Mouse (Mus musculus): ENCODE results near the gene Pax7. TPM values are rescaled to one million over a fixed set of nuclear protein-coding genes. Genes with fewer than 3 reads are reported as not detected.

The Pax7 gene
- polyA plus RNA-seq, 1 experiment from 2014 or later = 0.04 TPM

DNA sequence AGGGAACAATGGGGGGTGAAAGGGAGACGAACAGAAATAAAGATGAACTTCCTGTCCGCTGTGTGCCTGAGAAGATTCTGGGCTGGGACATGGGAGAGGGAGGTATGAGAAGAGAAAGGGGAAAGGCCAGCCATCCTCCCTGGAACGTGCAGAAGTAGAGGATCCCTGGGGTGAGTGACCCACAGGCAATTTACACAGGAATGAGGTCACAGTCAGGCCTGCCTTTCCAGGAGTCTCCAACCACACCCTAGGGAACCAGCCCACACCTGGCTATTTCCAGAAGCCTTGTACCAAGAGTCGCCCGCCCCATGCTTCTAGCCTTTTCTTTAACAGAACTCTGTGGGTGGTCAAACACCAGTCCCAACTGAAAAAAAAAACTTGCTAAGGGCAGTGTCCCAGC, 65.5 kb downstream of the Pax7 start:
- 24% methylated on average over 5 of the region's 5 CpGs for WGBS
- Histone ChIP-seq H3K4me1 (replicated peaks; ENCODE audit: control insufficient read depth, insufficient read depth, low read length) (no peaks in the 10 kb centered on the region), H3K36me3 (ENCODE audit: control insufficient read depth, insufficient read depth, low read length) (no peaks in the 10 kb centered on the region), H3K9me3 (ENCODE audit: control insufficient read depth, low read length) (no peaks in the 10 kb centered on the region), H3K4me3 (ENCODE audit: low read length) (no peak overlapping the region), H3K9ac (ENCODE audit: low read length) (no peak overlapping the region), H3K4me2 (ENCODE audit: low read depth, low read length) (no peak overlapping the region), H3K27me3 (ENCODE audit: control insufficient read depth, insufficient read depth, low read depth, low read length) (peaks cover 55% of the 10 kb centered on the region), H3K27ac (ENCODE audit: low read length) (no peak overlapping the region)
- ATAC-seq (ENCODE audit: low read depth) = no peak

DNA sequence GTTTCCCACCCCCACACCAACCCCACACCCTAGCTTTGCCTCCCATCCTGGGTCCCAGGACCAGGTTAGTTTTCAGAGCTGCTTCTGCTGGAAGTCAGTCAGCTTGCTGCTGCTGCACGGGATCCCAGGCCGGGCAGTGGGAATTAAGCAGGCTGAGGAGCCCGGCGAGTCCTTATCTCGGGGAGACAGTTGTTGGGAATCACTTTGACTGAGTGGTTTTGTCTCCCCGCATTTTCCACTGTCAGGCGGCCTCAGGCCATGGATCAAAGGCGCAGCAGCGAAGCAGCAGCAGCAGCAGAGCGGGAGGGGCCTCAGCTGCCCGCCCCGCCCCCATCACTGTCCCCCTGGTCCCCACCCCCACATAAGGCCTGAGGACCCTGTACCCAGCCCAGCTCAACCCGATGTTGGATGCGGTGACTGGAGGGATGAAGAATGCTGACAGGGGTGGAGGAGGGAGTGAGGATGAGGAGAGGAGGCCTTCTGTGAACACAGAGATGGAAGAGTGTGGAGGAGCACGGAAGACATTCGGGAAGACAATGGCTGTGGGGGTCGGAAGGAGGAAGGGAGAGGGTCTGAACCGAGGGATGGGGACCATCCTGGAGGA, 66.1 kb downstream of the Pax7 start:
- Histone ChIP-seq H3K36me3 (ENCODE audit: control insufficient read depth, insufficient read depth, low read length) (no peaks in the 10 kb centered on the region), H3K27me3 (ENCODE audit: control insufficient read depth, insufficient read depth, low read depth, low read length) (peaks cover 57% of the 10 kb centered on the region), H3K27ac (ENCODE audit: low read length) (no peak overlapping the region), H3K4me1 (replicated peaks; ENCODE audit: control insufficient read depth, insufficient read depth, low read length) (no peaks in the 10 kb centered on the region), H3K4me3 (ENCODE audit: low read length) (no peak overlapping the region), H3K4me2 (ENCODE audit: low read depth, low read length) (no peak overlapping the region), H3K9me3 (ENCODE audit: control insufficient read depth, low read length) (no peaks in the 10 kb centered on the region), H3K9ac (ENCODE audit: low read length) (no peak overlapping the region)
- WGBS = 3% methylated on average over 18 of the region's 18 CpGs
- no peak for ATAC-seq (ENCODE audit: low read depth)

DNA sequence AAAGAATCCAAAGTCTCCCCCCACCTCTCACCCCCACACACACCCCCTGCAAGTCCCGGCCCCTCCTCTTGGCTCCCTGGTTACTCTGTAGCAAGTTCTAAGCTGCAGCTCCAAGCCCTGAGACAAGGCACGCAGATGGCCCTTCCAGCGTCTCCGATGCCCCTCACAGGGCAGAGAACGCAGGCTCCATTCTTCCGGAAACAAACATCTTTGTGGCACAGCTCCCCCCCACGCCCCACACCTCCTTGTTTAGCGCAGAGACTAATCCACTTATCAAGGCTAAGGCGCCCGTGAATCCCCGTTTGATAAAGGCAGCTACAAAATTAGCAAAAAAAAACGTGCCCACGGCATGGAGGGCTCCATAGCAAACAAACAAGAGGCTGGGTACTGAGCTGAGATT, 71.4 kb downstream of the Pax7 start:
- Histone ChIP-seq H3K4me2 (ENCODE audit: low read depth, low read length) (no peak overlapping the region), H3K36me3 (ENCODE audit: control insufficient read depth, insufficient read depth, low read length) (no peaks in the 10 kb centered on the region), H3K9me3 (ENCODE audit: control insufficient read depth, low read length) (no peaks in the 10 kb centered on the region), H3K9ac (ENCODE audit: low read length) (no peak overlapping the region), H3K4me1 (replicated peaks; ENCODE audit: control insufficient read depth, insufficient read depth, low read length) (no peaks in the 10 kb centered on the region), H3K27ac (ENCODE audit: low read length) (no peak overlapping the region), H3K4me3 (ENCODE audit: low read length) (no peak overlapping the region), H3K27me3 (ENCODE audit: control insufficient read depth, insufficient read depth, low read depth, low read length) (peaks cover 51% of the 10 kb centered on the region)
- no peak for ATAC-seq (ENCODE audit: low read depth)
- WGBS = 7% methylated on average over 13 of the region's 13 CpGs

DNA sequence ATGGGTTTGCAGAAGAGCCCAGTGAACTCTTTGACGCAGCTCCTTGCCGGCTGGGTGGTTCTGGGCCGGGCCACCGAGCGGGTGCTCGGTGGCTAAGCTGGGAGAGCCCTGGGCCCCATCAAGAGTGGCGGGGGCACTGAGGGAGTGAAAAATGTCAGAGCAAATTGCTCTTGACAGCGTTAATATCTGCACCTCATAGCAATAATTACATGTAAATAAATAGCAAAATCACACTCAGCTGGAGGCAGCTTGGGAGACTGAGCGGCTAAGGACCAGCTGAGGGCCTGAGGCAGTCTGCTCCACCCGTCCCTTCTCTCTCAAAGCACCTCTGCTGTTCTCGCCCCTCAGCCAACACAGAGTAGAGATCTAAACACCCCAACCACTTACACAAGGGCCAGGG, 72.6 kb downstream of the Pax7 start:
- Histone ChIP-seq H3K4me3 (ENCODE audit: low read length) (no peak overlapping the region), H3K4me2 (ENCODE audit: low read depth, low read length) (no peak overlapping the region), H3K27ac (ENCODE audit: low read length) (no peak overlapping the region), H3K4me1 (replicated peaks; ENCODE audit: control insufficient read depth, insufficient read depth, low read length) (no peaks in the 10 kb centered on the region), H3K9ac (ENCODE audit: low read length) (no peak overlapping the region), H3K9me3 (ENCODE audit: control insufficient read depth, low read length) (no peaks in the 10 kb centered on the region), H3K36me3 (ENCODE audit: control insufficient read depth, insufficient read depth, low read length) (no peaks in the 10 kb centered on the region), H3K27me3 (ENCODE audit: control insufficient read depth, insufficient read depth, low read depth, low read length) (peaks cover 46% of the 10 kb centered on the region)
- no peak for ATAC-seq (ENCODE audit: low read depth)
- 51% methylated on average over 11 of the region's 11 CpGs for WGBS

DNA sequence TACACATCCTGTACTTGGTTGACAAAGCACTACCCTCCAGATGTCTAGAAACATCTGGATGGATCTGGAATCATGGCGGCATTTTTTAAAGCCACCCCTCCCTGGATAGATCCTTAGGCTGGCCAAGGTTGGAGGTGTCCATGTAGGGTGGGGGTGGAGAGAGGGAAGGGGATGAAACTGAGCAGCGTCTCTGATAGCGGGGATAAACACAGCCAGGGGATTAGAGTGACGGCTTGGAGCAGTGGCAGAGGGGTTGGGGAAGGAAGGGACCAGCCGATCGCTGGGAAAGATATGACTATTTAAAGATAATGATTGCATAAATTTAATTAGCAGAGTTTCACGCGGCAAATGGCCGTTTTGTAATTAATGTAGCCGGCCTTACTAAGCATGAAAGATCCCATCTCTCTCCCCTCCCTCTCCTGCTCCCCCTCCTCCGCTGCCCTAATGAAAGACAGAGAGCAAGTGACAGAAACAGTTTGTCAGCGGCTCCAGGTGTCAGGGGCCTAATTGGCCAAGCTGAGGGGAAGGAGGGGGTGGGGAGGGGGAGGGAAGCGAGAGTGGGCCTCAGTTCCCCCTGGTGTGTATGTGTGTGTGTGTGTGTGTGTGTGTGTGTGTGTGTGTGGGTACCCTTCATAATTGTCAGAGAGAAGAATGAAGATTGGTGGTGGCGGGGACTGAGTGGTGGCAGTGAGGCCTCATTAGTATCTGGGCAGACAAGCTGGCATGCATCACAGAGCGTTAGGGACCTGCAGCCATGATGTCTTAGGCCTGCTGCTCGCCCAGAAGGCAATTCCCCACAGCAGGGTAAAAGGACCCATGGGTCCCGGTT, 74.6 kb downstream of the Pax7 start:
- H3K4me2 ChIP-seq (ENCODE audit: low read depth, low read length) = no peak overlapping the region
- 16% methylated on average over 17 of the region's 17 CpGs for whole genome bisulfite sequencing

DNA sequence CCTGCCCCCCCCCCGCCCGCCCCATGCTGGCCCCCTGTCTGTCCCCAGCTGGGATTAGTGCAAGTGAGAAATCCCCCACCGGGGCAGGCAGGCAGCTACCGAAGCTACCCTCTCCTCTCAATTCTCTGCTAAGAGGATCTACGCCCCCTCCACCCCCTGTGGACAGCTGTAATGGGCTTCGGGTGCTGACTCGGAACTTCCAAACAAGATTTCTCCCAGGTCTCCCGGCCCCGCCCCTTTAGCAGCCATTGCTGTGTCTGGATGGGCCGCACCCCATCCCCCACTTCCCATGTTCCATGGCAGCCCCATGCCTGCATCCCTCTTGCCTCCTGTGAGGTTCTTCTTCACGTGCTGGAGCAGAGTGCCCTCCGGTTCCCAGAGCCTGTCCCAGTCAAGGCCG, 76.4 kb downstream of the Pax7 start:
- Histone ChIP-seq H3K27me3 (ENCODE audit: control insufficient read depth, insufficient read depth, low read depth, low read length) (peaks cover 32% of the 10 kb centered on the region), H3K9ac (ENCODE audit: low read length) (no peak overlapping the region), H3K9me3 (ENCODE audit: control insufficient read depth, low read length) (no peaks in the 10 kb centered on the region; the same call in 1 of the 2 replicates), H3K4me3 (ENCODE audit: low read length) (no peak overlapping the region), H3K4me1 (replicated peaks; ENCODE audit: control insufficient read depth, insufficient read depth, low read length) (no peaks in the 10 kb centered on the region), H3K27ac (ENCODE audit: low read length) (no peak overlapping the region), H3K4me2 (ENCODE audit: low read depth, low read length) (no peak overlapping the region), H3K36me3 (ENCODE audit: control insufficient read depth, insufficient read depth, low read length) (no peaks in the 10 kb centered on the region)
- 9% methylated on average over 12 of the region's 13 CpGs for WGBS
- no peak for ATAC-seq (ENCODE audit: low read depth)

More for the DNA sequence above, 74.6 kb downstream of the Pax7 start:
- no peak overlapping the region for H3K27ac ChIP-seq (ENCODE audit: low read length)
- H3K36me3 ChIP-seq (ENCODE audit: control insufficient read depth, insufficient read depth, low read length) = no peaks in the 10 kb centered on the region
- no peaks in the 10 kb centered on the region for H3K4me1 ChIP-seq (replicated peaks; ENCODE audit: control insufficient read depth, insufficient read depth, low read length)
- H3K9me3 ChIP-seq (ENCODE audit: control insufficient read depth, low read length) = no peaks in the 10 kb centered on the region
- no peak for ATAC-seq (ENCODE audit: low read depth)
- no peak overlapping the region for H3K9ac ChIP-seq (ENCODE audit: low read length)
- no peak overlapping the region for H3K4me3 ChIP-seq (ENCODE audit: low read length)
- peaks cover 45% of the 10 kb centered on the region for H3K27me3 ChIP-seq (ENCODE audit: control insufficient read depth, insufficient read depth, low read depth, low read length)

DNA sequence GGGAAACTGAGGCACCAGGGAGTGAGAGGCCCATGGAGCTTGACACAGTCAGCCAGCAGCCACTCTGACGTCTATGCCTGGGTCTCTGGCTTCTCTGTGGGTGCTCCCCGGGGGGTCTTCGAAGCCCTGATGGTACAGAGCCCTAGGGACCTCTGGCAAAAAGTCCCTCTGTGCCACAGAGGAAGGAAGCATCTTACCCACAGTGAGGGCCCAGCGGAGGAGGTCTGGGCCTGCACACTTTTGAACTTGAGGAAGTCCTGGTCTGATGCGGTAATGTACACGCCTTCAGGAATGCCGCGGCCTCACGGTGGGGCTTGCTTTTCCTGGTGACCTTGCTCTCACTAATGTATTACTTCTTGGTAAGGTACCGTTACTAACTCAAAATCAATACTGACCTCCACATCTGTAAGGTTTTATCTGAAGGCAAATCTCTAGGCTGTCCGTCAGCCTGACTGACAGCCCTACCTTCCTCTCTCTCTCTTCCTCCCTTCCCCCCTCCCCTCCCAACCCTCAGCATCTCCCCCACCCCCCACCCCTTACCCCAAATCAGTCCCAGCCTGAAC, 79.1 kb downstream of the Pax7 start:
- ATAC-seq (ENCODE audit: low read depth) = no peak
- Histone ChIP-seq H3K27me3 (ENCODE audit: control insufficient read depth, insufficient read depth, low read depth, low read length) (peaks cover 26% of the 10 kb centered on the region), H3K4me2 (ENCODE audit: low read depth, low read length) (no peak overlapping the region), H3K27ac (ENCODE audit: low read length) (no peak overlapping the region), H3K4me3 (ENCODE audit: low read length) (no peak overlapping the region), H3K36me3 (ENCODE audit: control insufficient read depth, insufficient read depth, low read length) (no peaks in the 10 kb centered on the region), H3K9me3 (ENCODE audit: control insufficient read depth, low read length) (no peaks in the 10 kb centered on the region; the same call in 1 of the 2 replicates), H3K9ac (ENCODE audit: low read length) (no peak overlapping the region), H3K4me1 (replicated peaks; ENCODE audit: control insufficient read depth, insufficient read depth, low read length) (no peaks in the 10 kb centered on the region)
- 26% methylated on average over 11 of the region's 11 CpGs for WGBS

DNA sequence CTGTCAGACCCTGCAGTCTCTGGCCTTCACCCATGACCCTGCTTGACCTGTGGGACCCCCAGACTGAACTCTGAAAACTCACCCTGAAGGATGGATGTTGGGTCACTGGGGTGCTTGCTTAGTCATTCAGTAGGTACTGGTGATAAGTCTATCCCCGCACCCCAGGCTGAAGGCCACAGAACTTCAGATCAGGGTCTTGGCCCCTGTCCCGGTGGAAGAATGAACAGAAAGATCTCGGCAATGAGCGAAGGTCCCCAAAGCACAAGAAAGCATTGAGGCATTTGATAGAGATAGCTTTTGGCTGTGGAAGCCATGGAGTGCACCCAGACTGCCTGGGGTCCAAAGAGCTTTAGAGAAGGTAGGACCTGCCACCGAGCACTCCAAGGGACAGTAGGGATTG, 82.4 kb downstream of the Pax7 start:
- H3K27ac ChIP-seq (ENCODE audit: low read length) = no peak overlapping the region
- ATAC-seq (ENCODE audit: low read depth) = no peak
- 81% methylated on average over 5 of the region's 5 CpGs for WGBS
- H3K4me3 ChIP-seq (ENCODE audit: low read length) = no peak overlapping the region
- no peaks in the 10 kb centered on the region for H3K4me1 ChIP-seq (replicated peaks; ENCODE audit: control insufficient read depth, insufficient read depth, low read length)
- H3K36me3 ChIP-seq (ENCODE audit: control insufficient read depth, insufficient read depth, low read length) = no peaks in the 10 kb centered on the region
- H3K27me3 ChIP-seq (ENCODE audit: control insufficient read depth, insufficient read depth, low read depth, low read length) = peaks cover 3% of the 10 kb centered on the region; the same call in 1 of the 2 replicates
- no peak overlapping the region for H3K4me2 ChIP-seq (ENCODE audit: low read depth, low read length)
- H3K9me3 ChIP-seq (ENCODE audit: control insufficient read depth, low read length) = no peaks in the 10 kb centered on the region; the same call in 1 of the 2 replicates
- no peak overlapping the region for H3K9ac ChIP-seq (ENCODE audit: low read length)

DNA sequence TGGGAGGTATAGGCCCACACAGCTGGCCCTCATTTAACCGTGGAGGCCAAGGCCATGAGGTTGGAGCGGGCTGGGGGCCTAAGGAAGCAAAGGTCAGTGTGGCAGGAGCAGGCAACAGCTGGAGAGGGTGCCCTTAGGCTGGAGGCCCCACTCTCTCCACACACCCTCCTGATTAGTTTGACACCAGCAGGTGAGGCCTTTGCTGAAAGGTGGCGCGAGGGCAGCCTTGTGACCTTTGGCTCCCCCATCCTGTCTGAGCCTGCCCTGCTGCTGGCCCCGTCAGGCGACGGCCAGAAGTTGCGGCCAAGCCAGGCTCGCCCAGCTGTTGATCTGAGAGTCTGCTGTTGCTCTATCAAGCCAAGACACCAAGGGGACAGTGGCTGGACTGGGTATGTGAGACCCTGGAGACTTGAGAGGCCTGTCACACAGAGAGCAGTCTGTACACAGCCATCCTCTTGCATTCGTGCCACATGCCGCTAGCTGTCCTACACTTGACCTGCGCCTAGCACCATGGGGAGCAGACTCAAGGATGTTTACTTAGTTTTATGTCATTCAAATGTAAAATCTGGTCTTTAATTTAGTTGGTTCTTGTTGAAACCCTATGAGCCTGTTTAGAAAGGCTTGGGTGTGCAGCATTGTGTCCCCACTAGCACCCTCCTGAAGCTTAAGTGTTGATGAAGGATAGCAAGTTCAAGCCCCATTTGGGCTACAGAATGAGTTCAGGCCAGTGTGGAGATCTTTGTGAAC, 86.0 kb downstream of the Pax7 start:
- no peak for ATAC-seq (ENCODE audit: low read depth)
- Histone ChIP-seq H3K27ac (ENCODE audit: low read length) (no peak overlapping the region), H3K4me3 (ENCODE audit: low read length) (no peak overlapping the region), H3K4me2 (ENCODE audit: low read depth, low read length) (no peak overlapping the region), H3K36me3 (ENCODE audit: control insufficient read depth, insufficient read depth, low read length) (no peaks in the 10 kb centered on the region), H3K9ac (ENCODE audit: low read length) (no peak overlapping the region), H3K4me1 (replicated peaks; ENCODE audit: control insufficient read depth, insufficient read depth, low read length) (no peaks in the 10 kb centered on the region), H3K9me3 (ENCODE audit: control insufficient read depth, low read length) (no peaks in the 10 kb centered on the region), H3K27me3 (ENCODE audit: control insufficient read depth, insufficient read depth, low read depth, low read length) (no peaks in the 10 kb centered on the region)
- 36% methylated on average over 12 of the region's 12 CpGs for WGBS

Measured in lung, embryonic 16.5 days (tissue).